Mouse (Mus musculus): ENCODE results near the gene Rln3. TPM values are rescaled to one million over a fixed set of nuclear protein-coding genes. Genes with fewer than 3 reads are reported as not detected.
A peak's percentile ranks its signal among the peaks of the same experiment; 100 is the strongest.

Rln3 gene
- total RNA-seq, 2 experiments from 2014 or later: not detected

DNA sequence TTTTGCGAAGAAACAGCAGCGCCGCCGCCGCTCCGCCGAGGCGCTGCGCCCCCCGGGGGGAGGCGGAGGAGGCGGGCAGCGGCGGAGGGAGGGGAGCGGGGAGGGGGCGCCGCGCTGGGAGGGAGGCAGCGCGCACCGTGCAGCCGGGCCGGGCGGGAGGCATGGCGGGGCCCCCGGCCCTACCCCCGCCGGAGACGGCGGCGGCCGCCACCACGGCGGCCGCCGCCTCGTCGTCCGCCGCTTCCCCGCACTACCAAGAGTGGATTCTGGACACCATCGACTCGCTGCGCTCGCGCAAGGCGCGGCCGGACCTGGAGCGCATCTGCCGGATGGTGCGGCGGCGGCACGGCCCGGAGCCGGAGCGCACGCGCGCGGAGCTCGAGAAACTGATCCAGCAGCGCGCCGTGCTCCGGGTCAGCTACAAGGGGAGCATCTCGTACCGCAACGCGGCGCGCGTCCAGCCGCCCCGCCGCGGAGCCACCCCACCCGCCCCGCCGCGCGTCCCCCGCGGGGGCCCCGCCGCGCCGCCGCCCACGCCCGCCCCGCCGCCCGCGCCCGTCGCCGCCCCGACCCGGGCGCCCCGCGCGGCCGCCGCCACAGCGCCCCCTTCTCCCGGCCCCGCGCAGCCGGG, 47.2 kb downstream of the Rln3 start, which contains the start of gene Samd1:
Gene Samd1 (plus strand): TSS at position 162 of the 631 bp plus-strand sequence.
- no peak for DNase-seq (ENCODE audit: low spot score)

- peak; percentile 89 for DNase-seq (ENCODE audit: low spot score)
Measured at GRCm38 (mm10) chr8:83996567-83997505, 48.0 kb downstream of the Rln3 start.

GRCm38 (mm10) chr8:83995973-83996372, 48.8 kb downstream of the Rln3 start:
- no peak for DNase-seq (ENCODE audit: low spot score)

- no peak for DNase-seq (ENCODE audit: low spot score)
Measured at GRCm38 (mm10) chr8:83994030-83994429, 50.8 kb downstream of the Rln3 start.

Small RNA genes within 50 kb of the gene (microRNA-seq; reads per million reads assigned to microRNA genes)
- gene Mir1199: 97.2 reads per million, percentile 59 among the genes with 10 or more reads in this experiment
- gene Mir709: not detected
- 32.4 reads per million, percentile 44 among the genes with 10 or more reads in this experiment for gene Mir8111

Other genes with a start within 250 kb of the Rln3 start
- gene Adgrl1, start 144.9 kb downstream of the Rln3 start, total RNA-seq (2021): 10 to 100 TPM; 14.1 to 17.2 TPM
- gene Gm10644, start 89.8 kb downstream of the Rln3 start, total RNA-seq (2021): under 1 TPM; 0.57 to 0.75 TPM
- gene Asf1b, start 89.5 kb downstream of the Rln3 start, total RNA-seq (2021): under 1 TPM; 0.24 to 0.32 TPM
- gene Prkaca, start 72.0 kb downstream of the Rln3 start, total RNA-seq (2021): 100 to 1,000 TPM; 155 to 157 TPM
- 10 to 100 TPM; 12.3 to 16.9 TPM for gene Samd1, start 47.3 kb downstream of the Rln3 start, total RNA-seq (2021)
- not detected for gene 1700067K01Rik, start 43.5 kb downstream of the Rln3 start, total RNA-seq (2021)
- gene 2210011C24Rik, start 32.8 kb downstream of the Rln3 start, total RNA-seq (2021): 1 to 10 TPM; 2.0 to 2.4 TPM
- gene Palm3, start 23.5 kb downstream of the Rln3 start, total RNA-seq (2021): under 1 TPM; 0.09 to 0.11 TPM
- under 1 TPM; 0.37 to 0.66 TPM for gene Il27ra, start 2.4 kb downstream of the Rln3 start, total RNA-seq (2021)
- gene Gm10643, start 20.1 kb upstream of the Rln3 start, total RNA-seq (2021): 1 to 10 TPM; 1.2 TPM
- gene Rfx1, start 21.8 kb upstream of the Rln3 start, total RNA-seq (2021): 1 to 10 TPM; 4.6 to 4.8 TPM
- 1 to 10 TPM; 4.8 to 4.9 TPM for gene Dcaf15, start 59.8 kb upstream of the Rln3 start, total RNA-seq (2021)
- gene Podnl1, start 81.0 kb upstream of the Rln3 start, total RNA-seq (2021): not detected
- 10 to 100 TPM; 15.8 to 16.3 TPM for gene Cc2d1a, start 102.9 kb upstream of the Rln3 start, total RNA-seq (2021)
- gene 4930432K21Rik, start 103.0 kb upstream of the Rln3 start, total RNA-seq (2021): under 1 TPM; 0.31 to 0.57 TPM
- gene Nanos3, start 140.2 kb upstream of the Rln3 start, total RNA-seq (2021): under 1 TPM in 1 of 2 experiments, not detected in 1; 0.82 TPM
- 1 to 10 TPM; 6.6 to 7.2 TPM for gene Zswim4, start 192.1 kb upstream of the Rln3 start, total RNA-seq (2021)
- 100 to 1,000 TPM; 185 to 187 TPM for gene D8Ertd738e, start 204.7 kb upstream of the Rln3 start, total RNA-seq (2021)
- gene Mri1, start 212.3 kb upstream of the Rln3 start, total RNA-seq (2021): 10 to 100 TPM; 13.8 to 19.7 TPM
- 1 to 10 TPM; 7.3 to 9.4 TPM for gene Ccdc130, start 225.4 kb upstream of the Rln3 start, total RNA-seq (2021)